Mouse (Mus musculus) CH12.LX (cell line): ENCODE results near the gene Rtn3. TPM values are rescaled to one million over a fixed set of nuclear protein-coding genes. Genes with fewer than 3 reads are reported as not detected.

Source experiments
- DNase-seq: peaks from one replicate; pipeline ENCODE4 v3.0.0-alpha.2; 2013; ENCODE audit errors: extremely low read depth
- H3K27ac ChIP-seq: 2 replicates; pipeline ENCODE4 v1.5.1; 2012; ENCODE audit warnings: low read depth, mild to moderate bottlenecking, control low read depth, moderate library complexity; ENCODE audit not compliant: insufficient read depth
- H3K27me3 ChIP-seq: replicated peaks from 2 replicates; pipeline ENCODE3; 2012; ENCODE audit warnings: inconsistent platforms
- H3K36me3 ChIP-seq, 2 experiments: replicated peaks in 1 of 2; 2 replicates each; pipeline versions ENCODE3 to v1.6.1; 2012; ENCODE audit warnings: inconsistent platforms in 1 of 2, low read length in 1 of 2, mild to moderate bottlenecking in 1 of 2, mixed read lengths in 1 of 2, moderate library complexity in 1 of 2; ENCODE audit not compliant: control insufficient read depth in 1 of 2, insufficient read depth in 1 of 2
- H3K4me1 ChIP-seq, 2 experiments: 2 replicates each; pipeline ENCODE4 v1.6.1; 2012; ENCODE audit warnings: inconsistent platforms in 1 of 2, moderate library complexity in 1 of 2; ENCODE audit not compliant: insufficient read depth in 2 of 2, control insufficient read depth in 1 of 2
- H3K4me2 ChIP-seq: 2 replicates; pipeline ENCODE4 v1.6.1; 2012; ENCODE audit warnings: low read depth, mild to moderate bottlenecking, control low read depth; ENCODE audit not compliant: poor library complexity, insufficient read depth, severe bottlenecking
- H3K4me3 ChIP-seq, 3 experiments: fragments of 150-350 bp in 1 of 3; sonication (generic) in 1 of 3; replicated peaks in 1 of 3; 2 replicates each; pipeline versions ENCODE3 to v1.5.1; 2011 to 2012; ENCODE audit warnings: low read depth in 2 of 3, low read length in 2 of 3, mild to moderate bottlenecking in 2 of 3, moderate library complexity in 2 of 3, control low read depth in 1 of 3, improper control_type of control experiment in 1 of 3, inconsistent platforms in 1 of 3, mixed read lengths in 1 of 3; ENCODE audit not compliant: poor library complexity in 1 of 3
- H3K79me2 ChIP-seq: replicated peaks from 2 replicates; pipeline ENCODE4 v1.6.1; 2012; ENCODE audit warnings: mild to moderate bottlenecking, moderate library complexity; ENCODE audit not compliant: control insufficient read depth, poor library complexity, insufficient read depth, severe bottlenecking; ENCODE audit errors: extremely low read depth
- H3K9ac ChIP-seq: 2 replicates; pipeline ENCODE4 v1.6.1; 2012; ENCODE audit warnings: low read depth, mild to moderate bottlenecking, control low read depth, moderate library complexity; ENCODE audit not compliant: insufficient read depth
- H3K9me3 ChIP-seq: replicated peaks from 2 replicates; pipeline ENCODE3; 2012; ENCODE audit warnings: low read length, inconsistent platforms, mixed read lengths
- ELF1 ChIP-seq: IDR thresholded peaks from 2 replicates; pipeline ENCODE4 v1.6.1; 2014; ENCODE audit warnings: low read depth, mild to moderate bottlenecking, inconsistent platforms, low read length, improper control_type of control experiment
- IRF4 ChIP-seq: IDR thresholded peaks from 2 replicates; pipeline ENCODE4 v1.6.1; 2014; ENCODE audit warnings: low read depth, mild to moderate bottlenecking, inconsistent platforms, low read length, improper control_type of control experiment
- MAFK ChIP-seq: IDR thresholded peaks from 2 replicates; pipeline ENCODE4 v1.6.1; 2011; ENCODE audit warnings: low read length, improper control_type of control experiment; ENCODE audit not compliant: insufficient replicate concordance
- MXI1 ChIP-seq: IDR thresholded peaks from 2 replicates; pipeline ENCODE4 v1.6.1; 2011; ENCODE audit warnings: mild to moderate bottlenecking, low read depth, low read length, improper control_type of control experiment
- NRF1 ChIP-seq: IDR thresholded peaks from 2 replicates; pipeline ENCODE4 v1.6.1; 2014; ENCODE audit warnings: low read depth, mild to moderate bottlenecking, inconsistent platforms, low read length, improper control_type of control experiment, moderate library complexity
- POLR2AphosphoS2 ChIP-seq: IDR thresholded peaks from 2 replicates; pipeline ENCODE4 v1.6.1; 2011; ENCODE audit warnings: low read depth, low read length, improper control_type of control experiment
- RAD21 ChIP-seq: IDR thresholded peaks from 2 replicates; pipeline ENCODE4 v1.6.1; 2011; ENCODE audit warnings: low read depth, mild to moderate bottlenecking, low read length, improper control_type of control experiment, moderate library complexity
- USF1 ChIP-seq: IDR thresholded peaks from 2 replicates; pipeline ENCODE4 v1.6.1; 2014; ENCODE audit warnings: low read depth, mild to moderate bottlenecking, inconsistent platforms, low read length, improper control_type of control experiment
- USF2 ChIP-seq: conservative IDR thresholded peaks from 2 replicates; pipeline ENCODE4 v1.6.1; 2011; ENCODE audit warnings: low read depth, low read length, improper control_type of control experiment
- ZKSCAN1 ChIP-seq: IDR thresholded peaks from 2 replicates; pipeline ENCODE4 v1.6.1; 2012; ENCODE audit warnings: low read depth, inconsistent platforms, low read length, improper control_type of control experiment, borderline replicate concordance
- ZNF384 ChIP-seq: IDR thresholded peaks from 2 replicates; pipeline ENCODE4 v1.6.1; 2012; ENCODE audit warnings: low read depth, low read length, improper control_type of control experiment, inconsistent platforms
- dilution Hi-C: fragments of 300-500 bp; cut with MboI; formaldehyde crosslinking; loops from 2 replicates; pipeline ENCODE4 v1.14.3; 2020; ENCODE audit warnings: low sequenced_read_pairs; ENCODE audit not compliant: extremely low pct_unique_long_range_greater_than_20kb, extremely low pct_ligation_motif_present
- in situ Hi-C: fragments of 300-500 bp; cut with MboI; formaldehyde crosslinking; loops from 3 replicates; pipeline ENCODE4 v1.14.3; 2019; ENCODE audit warnings: low sequenced_read_pairs, low pct_ligation_motif_present, low pct_unique_long_range_greater_than_20kb, mixed read lengths
- polyA plus RNA-seq: library from polyadenylated mRNA; unstranded; fragments of >175 nt; gene quantifications from 2 replicates; pipeline ENCODE4 v1.2.1, GENCODE M21; 2012; ENCODE audit warnings: low read depth; ENCODE audit not compliant: insufficient read length
- total RNA-seq, 2 experiments: library from RNA; depleted of rRNA; stranded (reverse); fragments of 300-350 nt in 1 of 2; fragments of >200 nt in 1 of 2; gene quantifications; 2 replicates each; pipeline ENCODE4 v1.2.3; 2012 to 2014

Gene Rtn3
- total and polyA plus RNA-seq, 3 experiments, result 32.7 to 102 (median 39.1) TPM

- Histone ChIP-seq H3K27ac (no peak overlapping the region), H3K4me3 (peak overlapping the region in 1 of 3 experiments; percentile 96)
Observed at GRCm38 (mm10) chr19:7415916-7416833, 66.9 kb downstream of the Rtn3 start.

GRCm38 (mm10) chr19:7412361-7412760 lies 70.7 kb downstream of the Rtn3 start:
- no peak for DNase-seq
- in situ Hi-C loops, result loop anchor here (10.0 to 25.0 kb wide), 2 partner anchors 168 to 350 kb away; partner anchors contain the start of genes Macrod1 and Naa40
- Histone ChIP-seq H3K4me3 (no peak overlapping the region), H3K9me3 (peaks cover 7% of the 10 kb centered on the region), H3K27ac (no peak overlapping the region), H3K4me2 (no peak overlapping the region), H3K79me2 (no peaks in the 10 kb centered on the region), H3K27me3 (peaks cover 23% of the 10 kb centered on the region), H3K4me1 (0 out of 4 replicates have a peak, but pooled peaks cover 0 to 8% of the 10 kb centered on the region in 2 experiments), H3K36me3 (no peaks in the 10 kb centered on the region), H3K9ac (no peak overlapping the region)
- dilution Hi-C loops, result no loop called here
- TF ChIP-seq NRF1, result no peak
- no peak for TF ChIP-seq USF1
- no peak for TF ChIP-seq ELF1
- TF ChIP-seq MXI1, result no peak
- TF ChIP-seq POLR2AphosphoS2, result no peak
- TF ChIP-seq MAFK, result no peak
- TF ChIP-seq IRF4, result no peak
- TF ChIP-seq ZKSCAN1, result no peak
- TF ChIP-seq, all 38 proteins: peak for 0

More at GRCm38 (mm10) chr19:7415916-7416833, 66.9 kb downstream of the Rtn3 start:
- no peak for DNase-seq
- peak overlapping the region; percentile 75; the same call in 1 of the 2 replicates for H3K9ac ChIP-seq
- H3K27me3 ChIP-seq, result peaks cover 23% of the 10 kb centered on the region
- H3K4me1 ChIP-seq, result peaks cover 11 to 29% of the 10 kb centered on the region in 2 experiments
- in situ Hi-C loops, result loop anchor here (10.0 to 25.0 kb wide), 2 partner anchors 171 to 354 kb away; partner anchors contain the start of genes Macrod1 and Naa40
- H3K36me3 ChIP-seq, result no peaks in the 10 kb centered on the region
- H3K9me3 ChIP-seq, result peaks cover 5% of the 10 kb centered on the region
- dilution Hi-C loops, result no loop called here
- peak overlapping the region; percentile 65 for H3K4me2 ChIP-seq
- peaks cover 13% of the 10 kb centered on the region for H3K79me2 ChIP-seq
- TF ChIP-seq MAFK (no peak), ZKSCAN1 (peak; percentile 55), ZNF384 (no peak), RAD21 (no peak), USF2 (no peak)
